Mouse (Mus musculus) monocyte, adult 5-6 weeks (primary cell): ENCODE results near the gene Ier2. TPM values are rescaled to one million over a fixed set of nuclear protein-coding genes. Genes with fewer than 3 reads are reported as not detected.

Experiments used
- ATAC-seq: fragments of 153-309, 156-312 bp; replicated peaks from 2 replicates; pipeline ENCODE4 v1.8.0; 2017; ENCODE audit warnings: mild to moderate bottlenecking; ENCODE audit not compliant: low TSS enrichment, insufficient number of reproducible peaks, severe bottlenecking, poor library complexity, low FRiP score
- total RNA-seq: library from RNA; stranded (forward); fragments of 200-1000, 200-491, 200-594 nt; gene quantifications from 3 replicates; pipeline ENCODE4 v1.2.3, GENCODE M21; 2017

Gene Ier2
- total RNA-seq, 1 experiment from 2014 or later, result 119 TPM

DNA sequence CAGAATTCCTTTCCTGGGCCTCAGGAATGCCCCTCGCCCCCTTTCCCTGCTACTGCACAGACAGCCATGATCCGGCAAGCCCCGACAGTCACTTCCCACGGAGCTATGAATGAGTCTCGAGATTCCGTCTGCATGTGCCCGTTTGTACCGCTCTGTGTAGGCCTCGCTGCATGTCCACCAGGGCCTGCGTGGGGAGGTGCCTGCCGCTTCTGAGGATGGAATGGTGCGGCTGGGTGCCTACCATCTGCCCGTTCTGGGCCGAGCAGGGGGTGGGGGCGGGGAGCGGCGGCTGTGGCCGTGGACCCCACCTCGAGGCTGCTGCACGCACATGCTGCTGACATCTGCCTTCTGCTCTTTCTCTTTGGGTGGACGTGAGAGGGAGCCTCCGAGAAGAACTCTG, 45.6 kb downstream of the Ier2 start:
- ATAC-seq, result no peak

DNA sequence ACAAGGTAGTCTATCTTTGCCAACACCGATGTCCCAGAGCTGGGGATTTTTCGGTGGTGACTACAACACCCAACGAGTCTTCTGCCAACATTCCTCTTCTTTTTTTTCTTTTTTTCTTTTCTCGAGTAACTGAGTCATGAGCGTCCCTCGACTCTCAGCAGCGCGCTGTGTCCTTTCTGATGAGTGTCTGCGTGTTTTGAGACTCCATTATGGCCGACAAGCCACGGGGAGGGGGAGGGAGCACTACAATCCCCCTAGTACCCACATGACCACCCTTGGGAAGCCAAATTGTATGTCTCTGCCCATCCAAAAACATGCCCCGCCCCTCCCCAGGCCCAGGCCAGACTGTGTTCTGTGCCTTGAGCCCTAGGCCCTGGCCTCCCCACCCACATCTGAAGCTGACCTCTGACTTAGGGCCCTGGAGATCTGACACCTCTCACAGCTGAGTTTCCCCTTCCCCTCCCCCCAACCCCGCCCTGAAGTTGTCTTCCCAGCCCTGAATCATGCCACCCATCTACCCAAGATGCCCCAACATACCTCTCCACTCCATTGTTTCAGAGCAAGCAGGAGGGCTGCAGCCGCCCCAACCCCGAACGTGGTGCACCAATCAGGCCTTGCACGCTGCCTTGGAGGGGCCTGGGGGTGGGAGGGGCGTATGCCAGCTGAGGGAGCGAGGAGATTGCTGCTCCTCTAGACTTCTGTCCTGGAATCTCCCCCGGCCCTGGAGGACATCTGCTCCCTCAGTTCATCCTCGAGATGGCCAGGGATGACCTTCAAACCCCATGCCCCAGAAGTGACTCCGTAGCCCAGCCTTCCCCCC, 46.8 kb downstream of the Ier2 start:
- no peak for ATAC-seq

GRCm38 (mm10) chr8:84614512-84615223, 48.0 kb downstream of the Ier2 start:
- 0 out of 2 replicates have a peak, but pooled peaks have one; percentile 57 for ATAC-seq

Other genes starting within 250 kb of the Ier2 start
- 40.1 to 46.6 TPM (median 44.7 TPM) in 3 replicates for gene Trmt1, start 23.5 kb upstream of the Ier2 start, total RNA-seq
- gene Nacc1, start 25.0 kb upstream of the Ier2 start, total RNA-seq, result 29.0 to 50.5 TPM (median 36.3 TPM) in 3 replicates
- 41.7 to 46.2 TPM (median 45.0 TPM) in 3 replicates for gene Lyl1, start 38.6 kb upstream of the Ier2 start, total RNA-seq
- gene G430095P16Rik, start 60.2 kb upstream of the Ier2 start, total RNA-seq, result 6.4 to 8.9 TPM (median 8.2 TPM) in 3 replicates
- 8.1 to 16.7 TPM (median 9.9 TPM) in 3 replicates for gene Nfix, start 137.5 kb upstream of the Ier2 start, total RNA-seq
- gene Dand5, start 160.0 kb upstream of the Ier2 start, total RNA-seq, result 3.6 to 4.0 TPM (median 3.8 TPM) in 3 replicates
- gene Gadd45gip1, start 168.7 kb upstream of the Ier2 start, total RNA-seq, result 10.0 to 12.8 TPM (median 11.2 TPM) in 3 replicates
- 31.6 to 37.2 TPM (median 34.2 TPM) in 3 replicates for gene Rad23a, start 177.8 kb upstream of the Ier2 start, total RNA-seq
- 1,036 to 1,300 TPM (median 1,079 TPM) in 3 replicates for gene Calr, start 184.1 kb upstream of the Ier2 start, total RNA-seq
- 32.5 to 56.1 TPM (median 35.3 TPM) in 3 replicates for gene Farsa, start 194.1 kb upstream of the Ier2 start, total RNA-seq
- gene Syce2, start 209.3 kb upstream of the Ier2 start, total RNA-seq, result 2.9 to 13.7 TPM (median 7.4 TPM) in 3 replicates
- gene Gcdh, start 231.1 kb upstream of the Ier2 start, total RNA-seq, result 16.8 to 25.3 TPM (median 18.7 TPM) in 3 replicates
- gene Klf1, start 239.1 kb upstream of the Ier2 start, total RNA-seq, result not detected in 3 replicates
- gene Dnase2a, start 245.7 kb upstream of the Ier2 start, total RNA-seq, result 24.4 to 37.4 TPM (median 29.6 TPM) in 3 replicates